Mouse (Mus musculus): Measurements from ENCODE around the gene Pth2. TPM values are rescaled to one million over a fixed set of nuclear protein-coding genes. Genes with fewer than 3 reads are reported as not detected.

Gene Pth2
- total and polyA plus RNA-seq, 3 experiments: not detected

GRCm38 (mm10) chr7:45211851-45212251 lies 31.1 kb downstream of the Pth2 start, which contains the start of gene Dkkl1:
Gene Dkkl1, minus strand, starts transcription at chr7:45212147.
- TF ChIP-seq EP300 (IDR thresholded peaks at IDR 0.05; ENCODE audit: insufficient read depth, low read depth, low read length): no peak
- Histone ChIP-seq H3K36me3 (ENCODE audit: control insufficient read depth, insufficient read depth, low read length) (no peaks in the 10 kb centered on the region), H3K9ac (ENCODE audit: low read depth, low read length) (no peak within 1 kb of the TSS), H3K27me3 (ENCODE audit: control insufficient read depth, insufficient read depth, low read length) (no peaks in the 10 kb centered on the region; the same call in 1 of the 2 replicates), H3K79me2 (replicated peaks; ENCODE audit: control insufficient read depth, insufficient read depth, low read length) (no peaks in the 10 kb centered on the region), H3K4me3 (no peak within 1 kb of the TSS), H3K27ac (no peak within 1 kb of the TSS), H3K4me1 (ENCODE audit: control insufficient read depth, insufficient read depth, low read length) (no peaks in the 10 kb centered on the region)
- intact Hi-C loops (cut with DNase I): no loop called here
- WGBS: 7% methylated on average over 17 of the region's 17 CpGs
- no peak for DNase-seq

- 58% methylated on average over 7 of the region's 7 CpGs for WGBS
- no peak overlapping the region for H3K9ac ChIP-seq (ENCODE audit: low read depth, low read length)
- intact Hi-C loops (cut with DNase I): no loop called here
- no peaks in the 10 kb centered on the region; the same call in 1 of the 2 replicates for H3K27me3 ChIP-seq (ENCODE audit: control insufficient read depth, insufficient read depth, low read length)
- DNase-seq: no peak
- no peak for TF ChIP-seq CTCF (IDR thresholded peaks at IDR 0.05)
- no peaks in the 10 kb centered on the region for H3K4me1 ChIP-seq (ENCODE audit: control insufficient read depth, insufficient read depth, low read length)
- H3K27ac ChIP-seq: no peak overlapping the region
- no peaks in the 10 kb centered on the region for H3K79me2 ChIP-seq (replicated peaks; ENCODE audit: control insufficient read depth, insufficient read depth, low read length)
- H3K4me3 ChIP-seq: no peak overlapping the region
- H3K36me3 ChIP-seq (ENCODE audit: control insufficient read depth, insufficient read depth, low read length): no peaks in the 10 kb centered on the region
Observed at GRCm38 (mm10) chr7:45212356-45212755, 31.6 kb downstream of the Pth2 start.

GRCm38 (mm10) chr7:45213708-45214107 lies 32.9 kb downstream of the Pth2 start:
- 89% methylated on average over 5 of the region's 5 CpGs for WGBS
- no peak for DNase-seq
- Histone ChIP-seq H3K36me3 (ENCODE audit: control insufficient read depth, insufficient read depth, low read length) (no peaks in the 10 kb centered on the region), H3K27ac (no peak overlapping the region), H3K4me1 (ENCODE audit: control insufficient read depth, insufficient read depth, low read length) (no peaks in the 10 kb centered on the region), H3K9ac (ENCODE audit: low read depth, low read length) (no peak overlapping the region), H3K27me3 (ENCODE audit: control insufficient read depth, insufficient read depth, low read length) (no peaks in the 10 kb centered on the region; the same call in 1 of the 2 replicates), H3K4me3 (no peak overlapping the region), H3K79me2 (replicated peaks; ENCODE audit: control insufficient read depth, insufficient read depth, low read length) (no peaks in the 10 kb centered on the region)
- intact Hi-C loops (cut with DNase I): no loop called here
- TF ChIP-seq EP300 (IDR thresholded peaks at IDR 0.05; ENCODE audit: insufficient read depth, low read depth, low read length) (no peak), POLR2A (IDR thresholded peaks at IDR 0.05; ENCODE audit: insufficient read depth, low read depth, low read length) (no peak), CTCF (IDR thresholded peaks at IDR 0.05) (no peak)

GRCm38 (mm10) chr7:45215673-45216441 lies 35.1 kb downstream of the Pth2 start, which contains the start of gene Tead2:
Gene Tead2, plus strand, starts transcription at chr7:45215753.
- Histone ChIP-seq H3K4me1 (ENCODE audit: control insufficient read depth, insufficient read depth, low read length) (peaks cover 2% of the 10 kb centered on the region), H3K79me2 (replicated peaks; ENCODE audit: control insufficient read depth, insufficient read depth, low read length) (no peaks in the 10 kb centered on the region), H3K9ac (ENCODE audit: low read depth, low read length) (peak within 1 kb of the TSS; percentile 77), H3K27ac (peak within 1 kb of the TSS; percentile 61), H3K4me3 (peak within 1 kb of the TSS; percentile 55), H3K36me3 (ENCODE audit: control insufficient read depth, insufficient read depth, low read length) (no peaks in the 10 kb centered on the region), H3K27me3 (ENCODE audit: control insufficient read depth, insufficient read depth, low read length) (no peaks in the 10 kb centered on the region; the same call in 1 of the 2 replicates)
- DNase-seq: peak; percentile 67 to 70
- intact Hi-C loops (cut with DNase I): no loop called here
- TF ChIP-seq CTCF (IDR thresholded peaks at IDR 0.05): no peak
- no peak for TF ChIP-seq POLR2A (IDR thresholded peaks at IDR 0.05; ENCODE audit: insufficient read depth, low read depth, low read length)
- no peak for TF ChIP-seq EP300 (IDR thresholded peaks at IDR 0.05; ENCODE audit: insufficient read depth, low read depth, low read length)
- under 1% methylated on average over 55 of the region's 55 CpGs for WGBS

- WGBS: 8% methylated on average over 13 of the region's 13 CpGs
- H3K27me3 ChIP-seq (ENCODE audit: control insufficient read depth, insufficient read depth, low read length): no peaks in the 10 kb centered on the region; the same call in 1 of the 2 replicates
- peak overlapping the region; percentile 55 for H3K4me3 ChIP-seq
- peak overlapping the region; percentile 77 for H3K9ac ChIP-seq (ENCODE audit: low read depth, low read length)
- H3K4me1 ChIP-seq (ENCODE audit: control insufficient read depth, insufficient read depth, low read length): peaks cover 2% of the 10 kb centered on the region
- intact Hi-C loops (cut with DNase I): no loop called here
- H3K27ac ChIP-seq: peak overlapping the region; percentile 61
- no peak for TF ChIP-seq CTCF (IDR thresholded peaks at IDR 0.05)
- TF ChIP-seq EP300 (IDR thresholded peaks at IDR 0.05; ENCODE audit: insufficient read depth, low read depth, low read length): no peak
- no peak for TF ChIP-seq POLR2A (IDR thresholded peaks at IDR 0.05; ENCODE audit: insufficient read depth, low read depth, low read length)
- no peaks in the 10 kb centered on the region for H3K79me2 ChIP-seq (replicated peaks; ENCODE audit: control insufficient read depth, insufficient read depth, low read length)
- peak; percentile 72 to 76 for DNase-seq
- no peaks in the 10 kb centered on the region for H3K36me3 ChIP-seq (ENCODE audit: control insufficient read depth, insufficient read depth, low read length)
Observed at GRCm38 (mm10) chr7:45216442-45217183, 35.8 kb downstream of the Pth2 start.

- DNase-seq: no peak
Observed at GRCm38 (mm10) chr7:45221680-45222079, 40.9 kb downstream of the Pth2 start.

More at GRCm38 (mm10) chr7:45221680-45222079, 40.9 kb downstream of the Pth2 start:
- Histone ChIP-seq H3K27me3 (ENCODE audit: control insufficient read depth, insufficient read depth, low read length) (no peaks in the 10 kb centered on the region), H3K79me2 (replicated peaks; ENCODE audit: control insufficient read depth, insufficient read depth, low read length) (no peaks in the 10 kb centered on the region), H3K9ac (ENCODE audit: low read depth, low read length) (no peak overlapping the region), H3K36me3 (ENCODE audit: control insufficient read depth, insufficient read depth, low read length) (no peaks in the 10 kb centered on the region), H3K4me3 (no peak overlapping the region), H3K4me1 (ENCODE audit: control insufficient read depth, insufficient read depth, low read length) (peaks cover 2% of the 10 kb centered on the region), H3K27ac (no peak overlapping the region)
- no peak for TF ChIP-seq POLR2A (IDR thresholded peaks at IDR 0.05; ENCODE audit: insufficient read depth, low read depth, low read length)
- TF ChIP-seq CTCF (IDR thresholded peaks at IDR 0.05): no peak
- TF ChIP-seq EP300 (IDR thresholded peaks at IDR 0.05; ENCODE audit: insufficient read depth, low read depth, low read length): no peak
- 87% methylated on average over 2 of the region's 2 CpGs for WGBS
- intact Hi-C loops (cut with DNase I): no loop called here

Measured in heart, adult 2 months (tissue).